Mouse (Mus musculus) 3134 (cell line): ENCODE measurements around the gene Cmtm2b.

ENCODE experiments used
- DNase-seq: peaks from one replicate; pipeline ENCODE4 v3.0.0-alpha.2; 2011; ENCODE audit warnings: low spot score; ENCODE audit not compliant: insufficient read length; ENCODE audit errors: extremely low read depth

Cmtm2b gene

GRCm38 (mm10) chr8:104380269-104380668 lies 58.2 kb downstream of the Cmtm2b start:
- DNase-seq = no peak
